Mouse (Mus musculus): ENCODE results near the gene Setd3.

Setd3 gene

GRCm38 (mm10) chr12:108179246-108179320, at the start of gene Setd3:
Gene Setd3 (minus strand): TSS chr12:108179314.
- no peak for DNase-seq

DNA sequence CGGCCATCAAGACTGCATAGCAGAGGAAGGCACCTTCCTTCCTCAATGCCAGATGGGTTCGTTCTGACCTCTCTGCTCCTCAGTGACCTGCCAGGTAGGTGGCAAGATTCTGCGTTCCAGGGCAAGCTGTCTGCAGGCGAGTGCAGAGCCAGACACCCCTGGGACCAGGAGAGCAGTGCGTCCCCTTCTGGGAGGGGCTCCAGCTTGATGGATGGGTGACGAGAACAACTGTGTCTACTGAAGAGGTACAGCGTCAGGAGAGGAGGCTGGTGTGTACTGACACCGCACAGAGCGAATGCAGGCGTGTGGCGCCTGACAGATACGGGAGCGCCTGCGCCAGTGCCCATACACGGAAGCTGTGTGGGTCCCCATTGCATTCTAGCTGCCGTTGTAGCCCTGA, 48.4 kb upstream of the Setd3 start:
- DNase-seq: no peak

GRCm38 (mm10) chr12:108226941-108227340, 47.8 kb upstream of the Setd3 start:
- no peak for DNase-seq

DNA sequence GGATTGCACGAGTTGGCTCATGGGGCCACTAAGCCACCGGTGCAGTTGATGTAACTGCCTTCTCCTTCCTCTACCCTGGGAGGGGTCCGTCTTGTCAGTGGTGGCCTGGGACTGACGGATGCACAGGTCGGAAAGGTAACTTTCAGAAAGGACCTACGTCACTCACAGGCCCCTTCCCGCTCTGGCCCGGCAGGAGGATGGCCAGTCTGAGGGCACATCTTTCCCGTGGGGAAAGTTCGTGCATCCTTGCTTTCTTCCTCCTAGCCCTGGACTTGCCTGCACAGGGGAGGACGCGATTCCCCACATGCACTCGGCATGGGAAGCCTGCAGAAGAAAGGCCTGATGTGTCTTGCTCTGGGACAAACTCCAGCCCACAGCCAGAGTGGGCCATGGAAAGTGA, 47.1 kb upstream of the Setd3 start:
- no peak for DNase-seq

GRCm38 (mm10) chr12:108225781-108226180, 46.7 kb upstream of the Setd3 start:
- DNase-seq: peak; percentile 53 to 69

DNA sequence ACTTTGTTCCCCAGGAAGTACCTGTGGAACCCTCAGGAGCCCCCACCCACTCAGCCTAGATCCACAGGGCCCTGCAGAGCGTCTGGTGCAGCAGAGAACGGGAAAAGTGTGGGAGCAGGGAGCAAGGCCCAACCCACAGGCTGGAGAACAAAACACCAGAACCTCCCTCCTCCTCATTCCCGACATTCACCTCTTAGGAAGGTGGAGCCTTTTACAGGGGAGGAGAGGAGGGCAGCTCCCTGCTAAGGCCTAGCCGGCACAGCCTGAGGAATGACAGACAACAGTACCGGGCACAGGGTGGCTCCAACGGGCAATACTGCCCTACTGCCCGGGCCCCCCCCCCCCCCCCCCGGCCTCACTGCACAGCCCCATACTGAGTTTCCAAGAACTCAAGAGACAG, 44.2 kb upstream of the Setd3 start:
- no peak for DNase-seq

GRCm38 (mm10) chr12:108221712-108222111, 42.6 kb upstream of the Setd3 start:
- DNase-seq: no peak

- DNase-seq: no peak
These were observed 42.1 kb upstream of the Setd3 start for GRCm38 (mm10) chr12:108221206-108221605.

- DNase-seq: peak in 1 of 2 experiments; percentile 75
These were observed 41.5 kb upstream of the Setd3 start for GRCm38 (mm10) chr12:108220621-108221020.

DNA sequence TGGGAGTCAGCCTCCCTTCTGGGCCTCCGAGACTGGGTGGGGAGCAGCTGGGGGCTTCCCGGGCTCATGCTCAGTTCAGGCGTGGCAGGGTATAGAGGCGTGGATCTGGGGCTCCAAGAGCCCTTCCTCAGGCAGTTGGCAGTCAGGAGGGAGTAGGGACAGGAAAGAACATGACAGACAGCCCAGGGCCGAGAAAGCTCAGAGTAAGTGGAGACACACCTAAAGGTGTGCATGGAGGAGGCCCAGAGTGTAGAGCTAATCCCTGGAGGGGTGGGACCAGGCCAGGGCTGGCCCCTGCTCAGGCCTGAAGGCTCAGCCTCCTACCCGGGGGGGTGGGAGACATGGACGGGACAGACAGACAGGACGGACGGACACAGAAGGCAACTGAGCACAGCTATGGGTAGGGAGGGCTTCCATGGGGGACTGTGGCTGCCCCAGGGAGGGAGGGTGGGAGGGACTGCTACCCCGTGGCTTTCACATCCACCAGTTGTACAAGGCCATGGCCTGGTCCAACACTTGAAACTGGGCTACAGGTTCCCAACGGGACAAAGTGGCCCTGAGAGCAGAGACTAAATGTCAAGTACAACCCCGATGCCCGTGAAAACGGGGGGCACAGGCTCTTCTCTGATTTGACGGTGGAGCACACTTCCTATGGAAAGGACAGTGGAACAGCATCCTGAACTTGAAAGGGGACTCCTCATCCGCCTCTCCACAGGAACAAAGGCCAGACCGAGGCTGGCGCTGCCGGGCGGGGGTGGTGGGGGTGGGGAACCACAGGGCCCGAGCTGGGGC, 40.9 kb upstream of the Setd3 start:
- no peak for DNase-seq

DNA sequence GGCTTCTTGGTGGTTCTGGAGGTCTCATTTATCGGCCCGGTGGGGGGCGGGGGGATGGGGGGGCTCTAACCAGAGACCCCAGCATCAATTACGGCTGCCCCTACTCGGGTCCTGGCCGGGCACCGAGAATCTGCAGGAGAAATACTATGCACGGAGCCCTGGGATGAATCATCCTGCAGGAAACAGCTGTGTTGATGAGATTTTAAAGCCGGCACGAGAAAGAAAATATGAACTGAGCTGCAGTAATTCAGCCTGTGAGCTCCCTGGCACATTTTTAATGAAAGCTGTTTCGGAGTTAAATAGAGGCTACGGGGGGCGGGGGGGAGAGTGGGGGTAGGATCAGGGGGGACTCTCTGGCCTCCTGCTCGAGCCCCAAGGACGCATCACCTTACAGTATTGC, 40.0 kb upstream of the Setd3 start:
- no peak for DNase-seq

DNA sequence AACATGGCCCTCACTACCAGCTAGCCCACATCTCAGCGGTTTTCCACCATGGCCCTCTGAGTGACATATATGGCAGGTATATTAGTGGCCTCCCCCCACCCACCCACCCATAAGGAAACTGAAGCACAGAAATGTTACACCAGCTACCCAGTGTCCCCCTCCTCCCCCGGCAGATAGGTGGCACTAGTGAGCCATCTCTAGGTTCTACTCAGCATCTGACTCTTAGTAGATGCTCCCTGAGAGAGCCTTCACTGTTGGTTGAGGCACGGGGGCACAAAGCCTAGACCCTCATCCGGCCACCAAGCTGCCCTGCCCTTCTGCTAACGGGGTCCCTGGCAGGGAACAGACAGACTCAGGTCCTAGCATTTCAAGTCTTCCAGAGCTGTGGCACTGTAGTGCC, 38.5 kb upstream of the Setd3 start:
- DNase-seq: peak in 1 of 2 experiments; percentile 80

GRCm38 (mm10) chr12:108216611-108217370, 37.7 kb upstream of the Setd3 start:
- DNase-seq: no peak

DNA sequence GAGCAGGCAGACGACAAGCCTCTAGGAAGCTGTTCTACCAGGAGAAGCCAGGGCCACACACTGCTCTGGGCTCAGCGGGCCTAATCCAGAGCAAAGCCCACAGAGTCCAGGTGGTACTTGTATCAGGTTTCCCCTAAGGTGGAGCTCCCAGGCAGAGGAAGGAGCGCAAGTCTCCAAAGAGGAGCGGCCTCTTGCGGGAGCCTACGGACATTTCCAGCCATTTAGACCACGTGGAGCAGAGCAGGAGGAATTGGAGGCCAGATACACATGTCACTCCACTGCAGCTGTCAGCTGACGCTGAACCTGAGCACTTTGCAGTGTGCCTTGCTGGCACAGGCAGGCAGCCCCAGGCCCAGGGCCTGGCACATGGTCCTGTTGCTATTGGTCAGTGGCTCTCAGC, 36.0 kb upstream of the Setd3 start:
- DNase-seq: no peak

GRCm38 (mm10) chr12:108213090-108214041, 34.3 kb upstream of the Setd3 start:
- no peak for DNase-seq

DNA sequence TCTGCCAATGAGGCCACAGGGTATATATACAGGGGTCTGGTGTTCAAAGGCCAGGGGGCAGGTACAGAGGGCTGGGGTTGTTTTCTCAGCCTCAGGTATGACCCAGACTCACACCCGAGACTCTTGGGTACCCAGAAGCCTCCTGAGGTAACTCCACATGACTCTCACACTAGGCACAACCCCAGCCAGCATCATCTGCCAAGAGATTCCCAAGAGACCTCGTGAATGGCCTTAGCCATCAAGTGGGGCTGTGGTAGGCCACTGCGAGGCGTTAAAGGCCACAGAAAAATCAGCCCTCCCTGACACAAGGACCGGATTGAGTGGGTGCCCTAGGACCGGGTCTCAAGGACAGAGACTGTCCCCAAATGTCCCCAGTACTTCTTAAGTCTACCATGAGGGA, 33.4 kb upstream of the Setd3 start:
- peak in 1 of 2 experiments; percentile 37 for DNase-seq

GRCm38 (mm10) chr12:108212071-108212470, 33.0 kb upstream of the Setd3 start:
- peak in 1 of 2 experiments; percentile 40 for DNase-seq

DNA sequence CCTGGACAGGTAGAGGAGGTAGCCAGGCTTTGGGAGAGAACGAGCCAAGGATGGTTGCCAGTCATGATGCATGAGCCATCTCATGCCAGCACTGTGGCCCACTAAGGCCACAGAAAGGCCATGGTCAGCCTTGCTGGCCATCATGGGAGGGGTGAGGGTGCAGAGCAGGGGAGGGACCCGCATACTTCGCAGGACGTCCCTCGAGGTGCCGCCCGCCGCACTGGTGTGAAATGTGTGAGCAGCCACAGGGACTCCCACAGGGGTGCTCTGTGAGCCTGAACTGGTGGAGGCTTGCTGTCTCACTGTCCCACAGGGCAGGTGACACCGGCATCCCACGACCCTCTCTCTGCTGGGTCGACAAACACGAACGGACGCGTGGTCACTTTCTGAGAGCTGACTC, 31.5 kb upstream of the Setd3 start:
- no peak for DNase-seq

- peak; percentile 77 to 86 for DNase-seq
These were observed 29.8 kb upstream of the Setd3 start for GRCm38 (mm10) chr12:108208726-108209438.

DNA sequence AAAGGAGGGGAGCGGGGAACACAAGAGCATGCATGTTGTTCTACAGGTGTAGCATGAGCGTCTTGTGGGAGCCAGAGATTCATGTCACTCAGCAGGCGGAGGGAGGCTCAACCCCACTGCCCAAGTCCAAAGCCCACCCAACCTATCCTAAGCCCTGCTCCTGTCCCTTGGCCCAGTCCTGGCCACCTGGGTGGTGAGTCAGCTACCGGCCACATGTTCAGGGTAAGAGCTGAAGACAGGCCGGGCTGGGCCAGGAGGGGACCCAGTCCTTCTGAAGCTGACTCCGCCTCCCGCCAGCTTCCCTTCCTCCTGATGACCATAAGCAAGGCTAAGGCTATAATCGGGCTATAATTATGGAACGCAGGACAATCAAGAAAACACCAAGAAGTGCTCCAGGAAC, 29.1 kb upstream of the Setd3 start:
- no peak for DNase-seq

- peak; percentile 77 to 88 for DNase-seq
These were observed 27.5 kb upstream of the Setd3 start for GRCm38 (mm10) chr12:108206641-108207040.

GRCm38 (mm10) chr12:108204978-108205377, 25.9 kb upstream of the Setd3 start:
- DNase-seq: peak in 1 of 2 experiments; percentile 27

- DNase-seq: peak in 1 of 2 experiments; percentile 38
These were observed 24.8 kb upstream of the Setd3 start for GRCm38 (mm10) chr12:108203895-108204294.
